Mouse (Mus musculus) layer of hippocampus, adult 8-10 months (tissue): ENCODE results near the gene Rnps1. TPM values are rescaled to one million over a fixed set of nuclear protein-coding genes. Genes with fewer than 3 reads are reported as not detected.
"Not testable (repeated sequence)": the region's sequence is repeated elsewhere in the genome, so short reads cannot be mapped to it uniquely, and the experiment has no call there.

Source experiments
- DNase-seq, 2 experiments: peaks; one replicate each; pipeline ENCODE4 v3.0.0; 2022; ENCODE audit warnings: low spot score in 2 of 2
- total RNA-seq, 4 experiments: library from RNA; stranded (reverse); gene quantifications; 2 replicates each; pipeline ENCODE4 v1.2.4; 2022

Gene Rnps1
- total RNA-seq, 4 experiments from 2014 or later: 122 to 134 (median 134) TPM

DNA sequence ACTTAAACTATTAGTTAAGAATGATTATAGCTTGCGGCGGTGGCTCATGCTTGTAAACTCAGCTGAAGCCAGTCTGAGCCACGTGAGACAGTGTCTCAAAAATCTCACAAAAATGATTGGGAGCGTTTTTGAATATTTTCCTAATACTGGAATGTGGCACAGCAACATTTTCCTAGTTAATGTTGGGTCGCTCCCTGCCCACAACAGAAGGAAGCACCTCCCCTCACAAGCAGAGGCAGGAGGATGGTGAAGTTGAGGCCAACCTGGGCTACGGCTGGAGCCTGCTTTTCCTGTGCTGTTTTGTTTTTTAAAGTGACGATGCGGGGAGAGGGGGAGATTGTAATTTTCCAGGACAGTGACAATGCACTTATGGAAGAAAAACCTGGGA is 12.8 kb downstream of the Rnps1 start:
- no peak for DNase-seq

DNA sequence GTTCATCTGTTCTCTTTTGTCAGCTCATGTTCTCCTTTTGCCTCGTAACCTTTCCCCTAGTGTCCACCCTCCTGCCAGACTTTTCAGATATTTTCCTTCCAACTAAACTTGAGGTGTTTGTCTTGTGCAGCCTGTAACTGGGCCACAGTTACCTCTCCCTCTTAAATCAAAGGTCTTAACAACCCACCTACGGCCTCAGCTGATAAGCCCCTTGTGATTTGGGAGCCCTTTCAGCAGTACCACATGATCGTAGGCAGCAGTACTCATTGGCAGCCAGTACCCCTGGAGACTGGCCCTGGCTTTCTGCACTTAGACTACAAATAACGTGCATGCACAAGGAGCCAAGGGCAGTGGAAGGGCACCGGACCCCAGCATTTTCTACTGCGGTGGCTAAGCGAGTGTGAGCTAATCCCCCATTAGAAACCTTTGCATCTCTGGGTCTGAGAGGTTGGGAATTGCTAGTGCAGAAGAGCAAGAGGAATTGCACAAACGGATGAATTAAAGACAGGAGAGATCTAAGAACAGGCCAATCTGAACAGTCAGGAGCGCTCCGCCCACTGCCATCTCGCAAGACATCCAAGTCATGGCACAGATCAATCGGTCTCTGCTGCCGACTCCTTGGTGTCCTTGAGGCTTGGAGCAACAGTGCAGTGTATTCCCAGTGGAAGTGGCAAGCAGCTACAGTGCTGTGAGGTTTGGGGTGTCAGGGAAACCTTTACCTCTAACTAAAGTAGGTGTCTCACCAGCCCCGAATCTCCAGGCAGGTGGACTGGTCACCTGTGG is 15.0 kb downstream of the Rnps1 start:
- no peak for DNase-seq

DNA sequence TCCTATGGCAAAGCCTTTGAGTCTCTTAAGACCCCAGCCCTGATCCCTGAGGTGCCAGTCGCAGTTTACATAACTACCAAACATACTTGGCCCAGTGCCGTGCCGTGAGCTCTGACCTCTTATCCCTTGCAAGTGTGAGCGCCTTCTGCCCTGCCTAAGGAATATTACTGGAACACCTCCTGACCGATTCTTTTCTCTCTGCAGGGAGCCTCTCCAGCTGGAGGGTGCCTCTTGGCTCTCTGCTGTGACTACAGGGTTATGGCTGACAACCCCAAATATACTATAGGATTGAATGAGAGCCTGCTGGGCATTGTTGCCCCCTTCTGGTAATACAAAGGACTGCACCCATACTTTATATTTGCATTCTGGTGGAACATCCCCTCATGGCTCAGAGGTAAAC is 22.7 kb downstream of the Rnps1 start:
- DNase-seq: no peak

DNA sequence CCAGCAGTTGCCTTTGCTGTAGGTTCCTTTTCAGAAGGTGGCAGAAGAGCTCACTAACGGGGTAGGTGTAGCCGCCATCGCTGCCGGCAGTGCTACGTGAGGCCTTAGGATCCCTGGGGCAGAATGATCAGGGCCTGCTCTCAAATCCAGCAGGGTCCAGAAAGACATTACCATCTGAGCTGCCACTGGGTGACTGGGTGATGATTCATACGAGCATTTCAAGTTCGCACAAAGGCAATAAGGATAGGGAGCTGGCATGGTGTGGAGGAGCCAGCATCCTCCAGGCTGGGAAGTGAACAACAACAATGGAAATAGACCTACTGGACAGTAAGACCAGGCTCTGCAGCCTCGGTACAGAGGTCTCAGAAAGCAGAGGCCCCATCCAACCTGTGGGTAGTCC is 26.0 kb downstream of the Rnps1 start:
- no peak for DNase-seq

DNA sequence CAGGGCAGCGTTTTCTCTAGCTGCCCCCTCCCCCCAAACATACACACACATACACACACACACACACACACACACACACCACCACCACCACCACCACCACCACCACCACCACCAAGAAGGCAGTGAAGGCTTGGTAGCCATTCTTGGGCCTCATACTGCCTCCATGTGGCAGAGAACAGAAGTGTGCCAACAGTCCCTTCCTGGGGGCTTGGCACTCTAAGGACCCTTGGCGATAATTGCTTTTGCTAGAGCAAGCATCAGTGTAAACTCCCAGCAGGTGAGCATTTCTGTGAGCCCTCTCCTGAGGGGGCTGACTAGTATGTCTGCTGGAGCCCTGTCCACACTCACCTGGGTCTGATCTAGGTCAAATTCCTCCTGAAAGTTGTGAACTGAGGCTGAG is 26.8 kb downstream of the Rnps1 start:
- no peak for DNase-seq

DNA sequence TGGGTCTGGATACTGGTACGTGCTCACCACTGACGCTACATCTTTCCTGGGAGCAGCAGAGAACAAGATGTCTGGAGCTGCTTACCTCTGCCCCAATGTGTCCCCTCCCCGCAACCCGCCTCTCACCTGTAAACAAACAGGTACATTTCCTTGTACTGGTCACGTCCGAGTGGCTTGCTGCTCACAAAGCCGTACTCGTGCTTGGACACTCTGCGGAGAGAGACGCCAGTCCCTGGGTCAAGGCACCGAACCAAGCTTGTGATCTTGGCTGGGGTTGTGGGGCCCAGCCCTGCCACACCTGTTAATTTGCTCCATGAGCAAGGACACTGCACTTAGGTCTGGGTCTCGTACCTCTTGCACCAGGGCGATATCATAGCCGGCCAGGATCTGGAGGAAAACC is 27.7 kb downstream of the Rnps1 start:
- DNase-seq: no peak

DNA sequence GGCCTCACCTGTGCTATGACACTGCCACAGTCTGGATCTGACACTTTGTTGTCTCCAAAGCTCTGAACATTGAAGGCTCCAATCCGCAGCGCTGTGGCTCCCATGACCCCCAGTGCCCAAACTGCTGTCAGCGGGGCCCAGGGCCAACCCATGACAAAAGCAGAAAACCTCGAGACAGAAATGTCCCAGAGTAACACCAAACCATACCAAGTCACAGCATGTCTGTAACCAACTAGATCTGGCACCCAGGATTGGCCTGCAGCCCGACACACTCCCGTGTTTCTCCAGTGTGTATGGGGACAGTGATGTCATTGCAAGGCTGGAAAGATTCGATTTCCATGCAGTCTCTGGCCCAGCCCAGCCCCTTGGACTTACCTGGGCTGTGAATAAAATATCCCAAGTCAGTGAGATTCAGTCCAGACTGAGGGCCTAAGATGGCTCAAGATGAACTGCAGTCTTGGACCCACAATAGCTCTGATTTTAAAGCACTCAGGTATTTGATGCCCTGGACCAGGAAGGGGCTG is 28.3 kb downstream of the Rnps1 start, which contains the start of gene Dnase1l2:
TSS of gene Dnase1l2 (minus strand) at position 474 of the 524 bp plus-strand sequence.
- DNase-seq: no peak

DNA sequence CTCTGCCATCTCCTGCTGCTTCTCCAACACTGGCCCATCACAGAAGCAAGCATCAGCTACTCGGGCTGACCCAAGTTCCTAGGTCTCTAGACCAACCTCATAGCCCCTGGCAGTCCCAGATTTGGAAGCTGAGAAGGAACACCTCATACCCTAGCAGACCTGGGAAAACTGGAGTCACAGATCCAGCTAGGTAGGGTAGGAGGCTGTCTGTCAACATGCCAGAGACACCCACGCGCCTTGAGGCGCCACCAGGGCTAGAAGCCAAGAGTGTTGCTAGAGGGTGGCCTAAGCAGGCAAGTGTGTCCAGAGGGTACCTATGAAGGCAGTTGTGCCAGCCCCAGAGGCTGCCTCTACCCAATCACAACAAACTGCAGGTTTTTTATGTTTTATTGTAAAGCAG is 29.0 kb downstream of the Rnps1 start:
- no peak for DNase-seq

DNA sequence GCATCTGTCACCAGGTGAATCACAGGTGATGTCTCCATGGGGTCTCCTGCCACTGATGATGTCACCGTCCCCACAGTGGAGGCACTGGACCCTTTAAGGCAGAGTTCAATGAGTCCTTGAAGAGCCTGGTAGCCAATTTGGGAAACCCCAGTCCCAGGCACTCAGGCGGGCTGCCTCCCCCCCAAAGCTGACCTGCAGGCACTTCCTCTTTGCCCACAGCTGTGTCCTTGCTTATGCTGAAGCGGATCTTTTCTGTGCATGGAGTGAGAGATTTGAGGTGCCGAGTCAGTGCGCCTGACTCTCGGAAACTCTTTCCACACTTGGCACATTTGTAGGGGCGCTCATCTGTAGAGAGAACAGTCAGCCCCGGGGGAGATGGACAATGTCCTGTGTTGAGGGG is 32.2 kb downstream of the Rnps1 start:
- DNase-seq: no peak

DNA sequence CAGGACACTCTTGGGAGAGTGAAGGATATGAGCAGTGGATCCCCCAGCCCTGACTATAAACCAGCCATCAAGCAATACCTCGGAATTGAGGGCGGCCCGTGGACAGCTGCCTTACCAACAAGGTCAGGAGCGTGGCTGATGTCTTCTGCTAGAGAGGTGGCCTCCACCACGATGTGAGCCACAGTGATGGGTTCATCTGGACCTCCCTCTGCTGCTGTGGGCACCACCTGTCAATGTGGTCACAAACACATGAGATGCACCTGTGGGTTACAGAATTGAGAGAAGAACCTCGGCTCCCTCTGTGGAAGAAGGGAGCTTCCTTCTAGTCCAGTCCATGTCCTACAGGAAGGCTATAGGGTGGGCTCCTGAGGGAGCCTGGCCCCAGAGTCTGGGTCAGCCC is 35.1 kb downstream of the Rnps1 start:
- no peak for DNase-seq

DNA sequence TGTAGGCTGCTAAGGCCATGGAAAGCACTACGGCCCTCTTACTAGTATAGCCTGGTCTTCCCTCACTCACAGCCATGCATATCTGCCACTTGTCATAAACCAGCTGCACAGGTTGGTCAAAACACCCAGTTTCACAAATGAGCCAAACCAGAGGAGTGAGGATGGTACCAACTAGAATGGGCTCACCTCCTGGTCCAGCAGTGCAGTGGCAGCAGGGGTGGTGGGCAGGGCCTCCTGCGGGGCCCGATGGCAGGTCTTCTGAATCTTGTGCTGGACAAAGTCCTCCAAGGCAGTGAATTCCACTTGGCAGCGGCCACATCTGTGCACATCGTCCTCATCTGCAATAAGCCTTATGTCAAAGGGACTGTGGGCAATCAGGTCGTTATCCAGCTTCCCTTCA is 36.9 kb downstream of the Rnps1 start:
- DNase-seq: no peak

DNA sequence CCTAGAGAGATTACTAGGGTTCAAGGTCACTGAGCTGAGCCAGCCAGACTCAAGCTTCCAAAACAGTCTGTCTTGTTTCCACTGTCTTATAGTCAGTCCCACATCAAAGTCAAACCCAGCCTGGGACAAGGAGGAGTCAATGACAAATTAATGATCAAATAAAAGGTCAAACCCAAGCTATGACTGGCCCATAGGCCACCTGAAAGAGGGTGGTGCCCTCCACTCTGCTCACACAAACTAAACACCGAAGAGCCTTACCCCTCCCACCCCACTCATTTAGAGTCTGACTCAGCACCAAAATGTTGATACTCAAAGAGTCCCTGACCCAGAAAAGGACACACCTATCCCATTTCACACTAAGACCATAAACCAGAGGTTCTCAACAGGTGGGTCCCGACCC is 39.0 kb downstream of the Rnps1 start:
- DNase-seq: no peak

DNA sequence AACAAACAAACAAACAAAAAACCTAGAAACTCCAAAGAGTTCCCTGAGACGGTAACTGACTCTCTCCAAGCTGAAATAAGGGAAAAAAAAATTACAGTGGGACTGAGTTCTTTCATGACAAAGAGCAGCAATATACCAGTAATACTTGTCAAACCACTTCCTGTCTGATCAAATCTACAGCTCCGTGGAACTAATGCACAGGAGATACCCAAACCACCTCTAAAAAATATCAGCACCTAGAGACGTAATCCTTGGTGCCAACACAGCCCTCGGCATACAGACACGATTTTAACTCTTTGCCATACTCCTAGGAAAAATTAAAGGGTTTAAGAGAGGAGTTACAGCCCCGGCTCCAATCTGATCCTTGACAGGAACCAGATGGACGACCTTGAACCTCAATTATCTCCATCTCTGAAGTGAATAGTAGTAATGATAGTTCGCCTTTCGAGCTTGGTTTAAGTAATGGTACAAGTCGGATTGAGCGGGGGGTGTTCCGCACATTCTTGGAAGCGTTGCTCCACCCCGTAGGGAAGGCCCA is 39.9 kb downstream of the Rnps1 start:
- DNase-seq: no peak

DNA sequence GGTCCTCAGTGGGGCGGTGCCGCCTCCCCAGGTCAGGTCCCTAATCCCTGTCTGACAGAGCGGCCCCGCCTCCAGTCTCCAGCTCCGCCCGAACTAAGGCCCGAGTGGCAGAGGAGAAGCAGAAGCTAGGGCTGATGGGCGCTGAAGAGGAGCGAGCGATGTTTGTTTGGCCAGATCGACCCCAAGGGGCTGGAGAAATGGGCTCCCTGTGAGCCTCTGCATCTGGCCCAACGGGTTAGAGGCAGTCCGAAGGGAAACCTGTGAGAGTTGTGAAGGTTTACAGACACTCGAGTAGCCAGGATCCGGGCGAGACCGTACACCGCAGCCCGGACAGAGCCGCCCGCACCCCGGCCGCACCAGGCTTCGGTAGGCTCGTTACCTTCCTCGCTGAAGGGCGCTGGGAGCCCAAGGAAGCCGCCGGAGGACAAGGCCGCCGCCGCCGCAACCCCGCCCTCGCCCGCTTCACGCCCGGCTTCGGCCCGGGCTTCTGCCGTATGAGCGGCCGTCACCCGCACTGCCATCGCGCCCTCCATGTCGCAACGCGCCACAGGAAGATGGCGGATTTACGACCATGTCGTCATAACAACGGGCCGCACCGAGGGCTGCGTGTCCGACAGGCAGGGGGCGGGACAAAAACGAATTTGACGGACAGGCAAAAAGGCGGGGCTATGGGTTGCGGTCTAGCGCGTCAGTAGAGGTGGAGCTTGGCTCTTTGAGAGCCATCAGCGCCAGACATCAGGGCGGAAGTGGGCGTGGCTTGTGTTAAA is 40.6 kb downstream of the Rnps1 start:
- DNase-seq: peak; percentile 99

DNA sequence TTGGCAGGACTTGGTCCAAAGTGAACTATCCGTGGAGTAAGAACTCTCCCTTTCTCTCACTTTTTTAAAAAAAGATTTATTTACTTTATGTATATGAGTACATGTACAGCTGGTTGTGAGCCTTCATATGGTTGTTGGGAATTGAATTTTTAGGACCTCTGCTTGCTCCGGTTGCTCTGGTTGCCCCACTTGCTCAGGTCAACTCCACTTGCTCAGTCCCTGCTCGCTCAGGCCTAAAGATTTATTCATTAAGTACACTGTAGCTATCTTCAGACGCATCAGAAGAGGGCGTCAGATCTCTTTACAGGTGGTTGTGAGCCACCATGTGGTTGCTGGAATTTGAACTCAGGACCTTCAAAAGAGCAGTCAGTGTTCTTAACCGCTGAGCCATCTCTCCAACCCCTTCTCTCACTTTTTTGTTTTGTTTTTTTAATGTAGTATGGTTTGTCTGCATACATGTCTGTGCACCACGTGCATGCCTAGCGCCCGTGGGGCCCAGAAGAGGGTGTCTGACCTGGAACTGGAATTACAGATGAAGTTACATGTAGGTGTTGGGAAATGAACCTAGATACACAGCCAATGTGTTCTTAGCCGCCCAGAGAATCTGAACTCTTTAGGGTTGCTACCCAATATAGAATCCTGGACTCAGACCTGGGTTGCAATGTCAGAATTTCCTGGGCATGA is 41.3 kb downstream of the Rnps1 start:
- DNase-seq: not testable (repeated sequence)

DNA sequence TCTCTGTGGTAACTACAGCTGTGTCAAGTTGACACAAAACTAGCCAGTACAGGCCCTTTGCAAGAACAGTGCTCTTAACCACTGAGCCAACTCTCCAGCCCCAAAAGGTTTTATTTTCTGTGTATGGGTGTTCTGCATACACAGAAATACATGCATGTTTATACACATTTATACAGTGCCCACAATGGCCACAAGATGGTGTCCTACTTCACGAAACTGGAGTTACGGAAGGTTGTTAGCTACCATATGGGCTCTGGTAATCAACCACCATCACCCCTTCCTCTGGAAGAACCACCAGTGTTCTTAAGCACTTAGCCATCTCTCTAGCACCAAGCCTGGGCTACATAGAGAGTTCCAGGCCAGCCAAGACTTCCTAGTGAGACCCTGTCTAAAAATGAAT is 47.2 kb downstream of the Rnps1 start:
- no peak for DNase-seq

DNA sequence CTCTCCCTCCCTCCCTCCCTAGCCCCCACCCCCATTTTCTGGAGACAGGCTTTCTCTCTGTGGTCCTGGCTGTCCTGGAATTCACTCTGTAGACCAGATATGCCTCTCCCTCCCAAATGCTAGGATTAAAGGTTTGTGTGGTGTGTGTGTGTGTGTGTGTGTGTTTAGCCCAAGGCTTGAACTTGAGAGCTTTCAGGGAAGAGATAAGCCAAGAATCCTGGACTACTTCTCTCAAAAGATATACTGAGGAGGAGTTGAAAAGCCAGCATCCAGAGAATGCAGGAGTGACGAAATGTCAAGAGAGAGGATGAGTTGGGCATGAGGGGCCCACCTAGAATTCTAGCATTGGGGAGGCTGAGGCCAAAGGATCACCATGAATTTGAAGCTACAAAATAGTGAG is 48.6 kb downstream of the Rnps1 start:
- DNase-seq: no peak

DNA sequence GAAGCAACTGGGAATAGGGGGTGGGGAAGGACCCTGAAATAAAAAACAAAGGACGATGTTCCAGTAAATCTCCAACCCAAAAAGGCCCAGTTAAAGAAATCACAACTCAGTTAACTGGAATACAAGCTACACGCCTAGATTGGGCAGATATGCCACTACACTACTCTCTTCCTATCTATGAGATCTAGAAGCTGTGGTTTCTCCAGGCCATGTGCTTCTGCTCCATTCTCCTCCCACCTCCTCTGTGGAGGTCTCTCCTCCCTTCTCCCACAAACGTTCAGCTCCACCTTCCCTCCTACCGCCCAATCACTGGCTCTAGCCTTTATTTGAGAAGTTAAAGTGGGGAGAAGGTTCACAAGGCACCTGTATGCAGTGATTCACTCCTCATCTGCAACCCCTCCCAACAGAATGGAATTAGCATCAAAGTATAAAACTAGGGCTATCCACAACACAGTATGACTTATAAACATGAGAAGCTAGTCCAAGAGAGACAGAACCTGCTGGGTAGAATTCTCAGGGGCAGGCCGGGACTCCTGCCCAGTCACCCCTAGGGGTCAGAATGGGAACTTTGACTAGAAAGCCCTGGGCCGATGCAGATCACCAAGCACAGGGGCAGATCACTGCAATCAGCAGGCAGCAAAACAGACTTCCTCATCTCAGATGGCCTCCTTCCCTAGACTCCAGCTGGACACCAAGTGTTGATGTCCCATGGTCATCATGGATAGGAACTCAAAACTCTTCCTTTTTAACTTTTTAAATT is 49.2 kb downstream of the Rnps1 start:
- no peak for DNase-seq

DNA sequence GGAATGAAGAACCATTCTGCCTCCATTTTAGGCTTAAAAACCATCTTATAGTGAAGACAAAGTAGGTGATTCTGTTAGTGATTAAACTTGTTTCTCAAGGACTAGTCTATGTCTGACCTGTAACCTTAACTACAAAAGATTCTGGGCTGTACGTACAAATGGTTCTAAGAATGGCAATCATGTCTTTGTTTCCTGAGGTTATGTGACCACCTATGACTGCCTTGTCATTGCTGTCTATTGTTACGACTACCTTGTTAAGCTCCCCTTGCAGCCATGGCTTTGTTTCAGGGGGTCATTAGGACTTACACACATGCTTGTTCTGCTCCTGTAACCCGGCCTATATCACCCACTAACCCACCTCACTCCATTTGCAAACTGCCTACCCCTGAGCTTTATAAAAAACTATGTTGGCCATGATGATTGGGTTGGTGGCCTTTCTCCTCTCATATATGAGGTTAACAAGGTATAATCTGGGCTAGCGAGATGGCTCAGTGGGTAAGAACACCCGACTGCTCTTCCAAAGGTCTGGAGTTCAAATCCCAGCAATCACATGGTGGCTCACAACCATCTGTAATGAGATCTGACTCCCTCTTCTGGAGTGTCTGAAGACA is 54.4 kb downstream of the Rnps1 start:
- DNase-seq: no peak

DNA sequence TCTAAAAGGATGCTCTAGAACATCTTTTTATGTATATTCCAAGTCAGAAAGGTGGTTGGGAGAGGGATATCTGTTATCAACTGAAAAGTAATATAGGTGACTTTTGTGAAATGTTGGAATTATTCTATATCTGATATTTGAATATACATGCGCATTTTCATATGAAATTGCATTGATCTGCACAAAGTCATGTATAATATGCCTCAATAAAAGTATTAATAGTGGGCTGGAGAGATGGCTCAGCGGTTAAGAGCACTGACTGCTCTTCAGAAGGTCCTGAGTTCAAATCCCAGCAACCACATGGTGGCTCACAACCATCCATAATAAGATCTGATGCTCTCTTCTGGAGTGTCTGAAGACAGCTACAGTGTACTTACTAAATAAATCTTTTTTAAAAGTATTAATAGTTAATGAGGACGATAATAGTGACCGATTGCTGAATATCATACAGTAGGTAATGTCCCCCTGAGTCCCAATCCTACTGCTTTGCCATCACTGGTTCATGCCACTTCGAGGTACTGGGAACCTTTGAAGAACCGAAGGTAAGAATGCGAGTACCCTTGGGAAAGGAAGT is 55.1 kb downstream of the Rnps1 start:
- DNase-seq: no peak
